Mouse (Mus musculus): ENCODE results near the gene Gng7. TPM values are rescaled to one million over a fixed set of nuclear protein-coding genes. Genes with fewer than 3 reads are reported as not detected.
"Not testable (repeated sequence)": the region's sequence is repeated elsewhere in the genome, so short reads cannot be mapped to it uniquely, and the experiment has no call there.

Gene Gng7
- 0.44 and 0.57 TPM in 2 replicates for total RNA-seq (2015)
- 0.83 and 1.2 TPM in 2 replicates for total RNA-seq (2017)

GRCm38 (mm10) chr10:81014393-81015384, at the start of gene Gng7:
Gng7 (minus strand) TSS chr10:81014945.
- peak; percentile 96 for ATAC-seq (replicated peaks; ENCODE audit: poor library complexity)

DNA sequence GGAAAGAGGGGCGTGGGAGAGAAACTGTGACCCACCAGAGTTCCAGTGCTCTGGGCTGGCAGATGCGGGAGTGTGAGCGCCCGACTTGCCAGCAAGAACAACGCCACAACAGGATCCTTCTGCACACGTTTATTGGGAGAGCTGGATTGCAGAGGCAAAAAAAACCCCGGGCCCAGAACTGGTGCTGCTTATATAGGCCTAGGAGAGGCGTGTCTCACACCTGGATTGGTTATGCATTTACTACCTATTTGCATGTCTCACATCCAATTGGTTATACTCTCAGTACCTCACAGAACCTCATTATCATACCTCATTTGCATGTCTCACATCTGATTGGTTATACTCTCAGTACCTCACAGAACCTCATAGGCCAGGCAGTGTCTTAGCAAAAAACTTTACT, 49.8 kb upstream of the Gng7 start:
- not testable (repeated sequence) for ATAC-seq (replicated peaks; ENCODE audit: poor library complexity)

DNA sequence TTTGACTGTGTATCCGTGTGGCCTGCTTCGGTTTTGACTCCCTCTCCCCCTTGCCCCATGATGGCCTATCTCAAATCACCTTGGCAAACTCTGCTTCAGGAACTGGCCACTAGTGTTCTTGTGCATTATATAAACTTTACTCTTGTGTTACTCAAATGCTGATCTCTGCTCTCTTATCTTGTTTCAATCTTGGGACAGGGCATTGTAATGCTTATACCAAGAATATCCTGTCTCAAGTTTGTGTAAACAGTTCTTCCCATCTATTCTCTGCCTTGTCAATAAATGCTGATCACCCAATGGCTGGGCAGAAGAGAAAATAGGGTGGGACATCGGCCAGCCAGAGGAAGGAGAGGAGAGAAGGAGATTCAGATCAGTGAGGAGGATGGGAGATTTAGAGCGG, 48.0 kb upstream of the Gng7 start:
- ATAC-seq (replicated peaks; ENCODE audit: poor library complexity), result no peak

GRCm38 (mm10) chr10:81059603-81060543, 45.1 kb upstream of the Gng7 start, which contains the start of gene Sgta:
Sgta (minus strand) TSS chr10:81060181.
- ATAC-seq (replicated peaks; ENCODE audit: poor library complexity), result peak; percentile 99

- no peak for ATAC-seq (replicated peaks; ENCODE audit: poor library complexity)
Measured at GRCm38 (mm10) chr10:81058896-81059295, 44.2 kb upstream of the Gng7 start.

GRCm38 (mm10) chr10:81057406-81058130, 42.8 kb upstream of the Gng7 start:
- no peak for ATAC-seq (replicated peaks; ENCODE audit: poor library complexity)

DNA sequence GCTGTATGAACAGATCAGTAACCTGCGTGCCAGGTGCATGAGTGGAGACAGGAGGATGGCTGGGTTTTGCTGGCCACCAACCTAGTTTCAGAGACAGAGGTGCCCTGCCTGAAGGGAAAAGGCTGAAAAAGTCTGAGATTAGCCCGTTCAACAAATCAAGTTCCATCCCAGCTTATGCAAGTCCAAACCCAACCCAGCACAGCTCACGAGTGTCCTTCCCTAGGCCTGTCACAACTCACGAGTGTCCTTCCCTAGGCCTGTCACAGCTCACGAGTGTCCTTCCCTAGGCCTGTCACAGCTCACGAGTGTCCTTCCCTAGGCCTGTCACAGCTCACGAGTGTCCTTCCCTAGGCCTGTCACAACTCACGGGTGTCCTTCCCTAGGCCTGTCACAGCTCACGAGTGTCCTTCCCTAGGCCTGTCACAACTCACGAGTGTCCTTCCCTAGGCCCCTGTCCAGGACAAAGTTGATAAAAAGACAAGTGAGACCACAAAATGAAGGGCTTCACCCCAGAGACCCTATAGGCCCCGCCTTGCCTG, 41.1 kb upstream of the Gng7 start:
- not testable (repeated sequence) for ATAC-seq (replicated peaks; ENCODE audit: poor library complexity)

DNA sequence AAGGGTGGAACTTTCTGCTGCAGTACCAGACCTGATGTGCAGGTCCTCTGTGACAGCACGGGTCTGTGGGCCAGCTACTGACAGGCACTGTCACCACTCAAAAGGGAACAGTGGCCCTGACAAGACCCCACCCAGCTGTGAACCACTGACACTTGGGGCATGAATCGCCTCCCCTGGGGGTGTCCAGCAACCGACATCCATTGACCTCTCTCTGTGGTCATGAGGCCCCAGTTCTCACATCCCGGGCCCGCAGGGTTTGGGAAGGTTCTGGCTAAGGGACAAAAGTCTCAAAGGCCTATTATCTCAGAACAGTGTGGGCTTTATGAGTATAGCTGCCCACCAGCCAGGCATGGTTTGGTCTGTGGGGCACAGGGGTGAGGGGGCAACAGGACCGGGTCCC, 40.4 kb upstream of the Gng7 start:
- ATAC-seq (replicated peaks; ENCODE audit: poor library complexity), result no peak

- no peak for ATAC-seq (replicated peaks; ENCODE audit: poor library complexity)
Measured at GRCm38 (mm10) chr10:81052577-81052976, 37.8 kb upstream of the Gng7 start.

GRCm38 (mm10) chr10:81051133-81051532, 36.4 kb upstream of the Gng7 start:
- ATAC-seq (replicated peaks; ENCODE audit: poor library complexity), result peak; percentile 69

DNA sequence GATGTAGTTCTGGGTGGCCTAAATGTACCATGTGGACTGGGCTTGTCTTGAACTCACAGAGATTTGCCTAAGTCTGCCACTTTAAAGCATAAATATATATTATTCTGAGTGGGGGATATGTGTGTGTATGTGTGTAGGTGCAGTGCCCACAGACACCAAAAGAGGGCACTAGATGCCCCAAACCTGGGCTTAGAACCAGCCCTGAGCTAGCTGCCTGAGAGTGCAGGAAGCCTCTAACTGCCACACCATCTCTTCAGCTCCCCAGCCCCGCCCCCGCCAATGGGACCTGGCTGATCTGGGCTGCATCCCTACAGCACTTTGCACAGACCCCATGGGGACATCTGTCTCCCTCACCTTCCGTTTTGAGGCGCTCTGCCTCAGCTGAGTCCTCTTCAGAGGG, 35.9 kb upstream of the Gng7 start:
- ATAC-seq (replicated peaks; ENCODE audit: poor library complexity), result peak; percentile 72

DNA sequence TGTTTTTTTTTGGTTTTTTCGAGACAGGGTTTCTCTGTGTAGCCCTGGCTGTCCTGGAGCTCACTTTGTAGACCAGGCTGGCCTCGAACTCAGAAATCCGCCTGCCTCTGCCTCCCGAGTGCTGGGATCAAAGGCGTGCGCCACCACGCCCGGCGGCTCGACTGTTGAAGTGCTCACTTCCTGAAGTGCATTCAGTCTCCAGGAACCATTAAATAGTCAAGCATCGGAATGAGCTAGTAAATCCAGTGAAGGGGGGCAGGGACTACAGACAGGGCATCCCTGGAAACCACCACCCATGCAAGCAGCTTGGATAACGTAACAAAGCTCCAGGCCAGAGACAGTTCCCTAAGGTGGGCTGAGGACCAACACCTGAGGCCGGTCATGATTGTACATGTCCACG, 30.5 kb upstream of the Gng7 start:
- ATAC-seq (replicated peaks; ENCODE audit: poor library complexity), result not testable (repeated sequence)

DNA sequence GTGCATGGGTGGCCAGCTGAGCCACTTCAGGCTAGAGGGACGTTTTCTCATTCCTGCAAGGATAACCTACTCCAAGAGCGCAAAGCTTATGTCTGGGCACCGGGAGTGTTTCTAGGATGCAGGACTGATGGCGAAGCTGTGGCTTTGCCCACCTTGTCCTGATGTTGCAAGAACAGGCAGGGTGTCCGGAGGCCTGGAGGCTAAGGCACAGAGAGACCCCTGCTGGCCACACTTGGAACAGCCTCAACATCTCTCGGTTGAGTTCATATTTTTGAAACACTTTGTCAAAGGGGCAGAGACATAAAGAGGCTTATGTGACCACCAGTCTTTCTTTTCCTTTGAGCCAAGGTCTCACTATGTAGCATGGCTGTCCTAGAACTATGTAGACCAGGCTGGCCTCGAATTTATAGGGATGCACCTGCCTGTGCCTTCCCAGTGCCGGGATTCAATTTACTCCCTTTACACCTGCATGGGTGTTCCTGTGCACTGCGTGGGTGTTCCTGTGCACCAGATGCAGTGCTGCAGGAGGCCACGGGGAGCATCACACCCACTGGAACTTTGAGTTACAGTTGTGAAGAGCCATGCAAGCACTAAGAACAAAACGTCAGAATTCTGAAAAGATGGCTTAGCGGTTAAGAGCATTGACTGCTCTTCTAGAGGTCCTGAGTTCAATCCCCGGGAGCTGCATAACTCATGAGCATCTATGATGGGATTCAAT, 26.9 kb upstream of the Gng7 start:
- ATAC-seq (replicated peaks; ENCODE audit: poor library complexity), result peak; percentile 53

GRCm38 (mm10) chr10:81036988-81037580, 22.3 kb upstream of the Gng7 start, which contains the start of gene Slc39a3:
Slc39a3 (minus strand) TSS chr10:81037426.
- ATAC-seq (replicated peaks; ENCODE audit: poor library complexity), result peak; percentile 96

- no peak for ATAC-seq (replicated peaks; ENCODE audit: poor library complexity)
Measured at GRCm38 (mm10) chr10:81036251-81036650, 21.5 kb upstream of the Gng7 start.

DNA sequence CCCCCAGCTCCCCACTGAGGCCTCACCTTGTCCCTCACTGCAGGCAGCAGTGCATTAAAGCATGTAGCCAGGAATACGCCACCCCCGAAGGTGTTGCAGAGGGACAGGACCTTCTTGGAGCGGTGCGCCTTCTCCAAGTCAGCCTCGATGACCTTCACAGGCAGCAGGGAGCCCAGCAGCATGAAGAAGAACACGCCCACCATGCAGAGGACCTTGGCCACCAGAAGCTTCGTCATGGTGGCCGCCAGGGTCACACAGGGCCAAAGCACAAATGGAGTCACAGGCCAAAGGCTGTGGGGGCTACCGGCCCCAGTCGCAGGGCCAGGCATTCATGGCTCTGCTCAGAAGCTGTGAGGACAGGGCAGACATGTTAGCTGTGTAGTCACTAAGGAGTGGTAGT, 18.8 kb upstream of the Gng7 start:
- no peak for ATAC-seq (replicated peaks; ENCODE audit: poor library complexity)

DNA sequence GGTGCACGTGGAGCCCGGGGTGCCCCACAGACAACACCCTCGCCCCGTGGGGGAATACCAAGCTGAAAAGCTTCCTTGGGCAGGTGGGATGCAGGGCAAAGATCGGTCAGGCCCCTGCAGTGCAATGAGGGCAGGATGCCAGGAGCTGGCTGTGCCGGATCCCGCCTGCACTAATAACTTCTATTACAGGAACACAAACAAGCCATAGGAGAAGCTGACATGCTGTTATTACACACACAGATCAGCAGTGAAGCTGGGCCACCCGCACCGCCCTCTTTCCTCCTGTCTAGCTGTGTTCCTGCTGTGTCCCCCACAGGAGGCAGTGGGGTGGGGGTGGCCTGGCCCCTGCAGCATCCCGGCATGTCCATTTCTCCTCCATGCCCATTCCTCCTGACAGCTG, 14.3 kb upstream of the Gng7 start:
- ATAC-seq (replicated peaks; ENCODE audit: poor library complexity), result no peak

- ATAC-seq (replicated peaks; ENCODE audit: poor library complexity), result peak; percentile 54; the same call in 1 of the 2 replicates
Measured at GRCm38 (mm10) chr10:81028219-81028618, 13.5 kb upstream of the Gng7 start.

GRCm38 (mm10) chr10:81027331-81027730, 12.6 kb upstream of the Gng7 start:
- ATAC-seq (replicated peaks; ENCODE audit: poor library complexity), result no peak

Measured in megakaryocyte progenitor cell, adult 5-6 weeks (primary cell).